Mouse (Mus musculus) frontal cortex, postnatal 10 days (tissue): ENCODE data around the gene Usp17la.
"Not testable (repeated sequence)": the region's sequence is repeated elsewhere in the genome, so short reads cannot be mapped to it uniquely, and the experiment has no call there.

Source experiments
- DNase-seq, 2 experiments: peaks; one replicate each; pipeline ENCODE4 v3.0.0; 2022; ENCODE audit warnings: low spot score in 2 of 2, mixed read lengths in 1 of 2

The Usp17la gene

GRCm38 (mm10) chr7:104856709-104857108 is at the start of gene Usp17la:
Gene Usp17la (plus strand): TSS chr7:104857009.
- DNase-seq = not testable (repeated sequence)

- DNase-seq = not testable (repeated sequence)
These were observed 46.5 kb upstream of the Usp17la start for GRCm38 (mm10) chr7:104810335-104810734.

GRCm38 (mm10) chr7:104842503-104842902 is 14.3 kb upstream of the Usp17la start, which contains the start of gene Usp17lb:
Gene Usp17lb (minus strand): TSS chr7:104842603.
- no peak for DNase-seq

GRCm38 (mm10) chr7:104843731-104844287 is 13.0 kb upstream of the Usp17la start:
- DNase-seq = no peak

GRCm38 (mm10) chr7:104851546-104851945 is 5.3 kb upstream of the Usp17la start:
- not testable (repeated sequence) for DNase-seq

- DNase-seq = no peak
These were observed 1.5 kb upstream of the Usp17la start for GRCm38 (mm10) chr7:104855248-104855750.

DNA sequence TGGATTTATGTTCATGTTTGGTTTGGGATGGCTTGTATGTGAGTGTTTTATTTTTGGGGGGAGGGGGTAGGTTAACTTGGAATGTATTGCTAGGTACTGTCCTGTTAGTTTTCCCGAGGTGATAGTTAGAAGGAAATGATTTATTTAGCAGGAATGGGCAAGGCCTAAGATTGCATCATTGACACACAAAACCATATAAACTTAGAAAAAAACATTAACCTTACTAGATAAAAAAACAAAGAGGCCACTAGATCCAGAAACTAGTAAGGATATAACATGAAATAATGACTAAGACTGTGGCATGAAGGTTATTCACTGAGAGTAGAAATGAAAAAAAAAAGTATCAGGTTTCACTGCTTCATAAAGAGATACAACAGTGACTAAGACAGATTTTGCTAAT is 874 bp downstream of the Usp17la start:
- DNase-seq = no peak

- DNase-seq = no peak
These were observed 4.6 kb downstream of the Usp17la start for GRCm38 (mm10) chr7:104861381-104861780.

DNA sequence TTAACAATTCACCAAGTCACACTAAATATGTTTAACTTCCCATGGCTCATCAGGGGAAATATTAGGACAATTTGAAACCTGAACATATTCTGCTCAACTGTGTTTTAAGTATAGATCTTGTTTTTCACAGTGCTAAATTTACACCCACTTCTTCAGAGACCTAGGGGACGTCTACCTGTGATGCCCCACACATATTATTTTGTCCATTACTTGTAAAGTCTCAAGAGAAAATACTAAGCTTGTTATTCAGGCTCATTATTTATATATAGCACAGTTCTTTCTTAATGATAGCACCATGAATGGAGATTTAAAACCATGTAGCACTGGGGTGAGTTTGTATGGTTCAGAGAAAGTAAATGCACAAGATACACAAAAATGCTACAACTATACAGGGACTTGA is 20.9 kb downstream of the Usp17la start, which contains the start of gene Olfr665:
Gene Olfr665, plus strand, starts transcription at position 301 of the 400 bp plus-strand sequence.
- no peak for DNase-seq

GRCm38 (mm10) chr7:104895852-104896251 is 39.0 kb downstream of the Usp17la start, which contains the start of gene Olfr666:
Gene Olfr666 (minus strand): TSS chr7:104895952.
- no peak for DNase-seq
